Mouse (Mus musculus): ENCODE measurements around the gene Zcchc17. TPM values are rescaled to one million over a fixed set of nuclear protein-coding genes. Genes with fewer than 3 reads are reported as not detected.

Zcchc17 gene
- polyA plus RNA-seq (2015; fragmentation: Illumina TruSeq; extraction: RNeasy Lipid Tissue Mini Kit (QIAGEN cat#74804); ENCODE audit: low read depth, low replicate concordance): 87.5 TPM

GRCm38 (mm10) chr4:130359486-130360237 lies at the start of gene Zcchc17, which contains the start of gene Snrnp40:
Zcchc17 (minus strand) TSS chr4:130359943.
Snrnp40 (plus strand) TSS chr4:130360132.

GRCm38 (mm10) chr4:130308231-130309081 lies 51.3 kb downstream of the Zcchc17 start, which contains the start of the genes Fabp3 and Gm10570:
Fabp3 (plus strand) TSS chr4:130308595.
Gm10570 (minus strand) TSS chr4:130308674.

GRCm38 (mm10) chr4:130279105-130279504 lies 80.6 kb downstream of the Zcchc17 start, which contains the start of gene Serinc2:
Serinc2 (minus strand) TSS chr4:130279205.

Other genes with a start within 250 kb of the Zcchc17 start
- 3.6 TPM for gene Hcrtr1, start 220.6 kb downstream of the Zcchc17 start, polyA plus RNA-seq (2015; fragmentation: Illumina TruSeq; extraction: RNeasy Lipid Tissue Mini Kit (QIAGEN cat#74804); ENCODE audit: low read depth, low replicate concordance)
- gene Tinagl1, start 184.8 kb downstream of the Zcchc17 start, polyA plus RNA-seq (2015; fragmentation: Illumina TruSeq; extraction: RNeasy Lipid Tissue Mini Kit (QIAGEN cat#74804); ENCODE audit: low read depth, low replicate concordance): 9.7 TPM
- not detected for gene Gm853, start 137.5 kb downstream of the Zcchc17 start, polyA plus RNA-seq (2015; fragmentation: Illumina TruSeq; extraction: RNeasy Lipid Tissue Mini Kit (QIAGEN cat#74804); ENCODE audit: low read depth, low replicate concordance)
- 6.9 TPM for gene Serinc2, start 80.7 kb downstream of the Zcchc17 start, polyA plus RNA-seq (2015; fragmentation: Illumina TruSeq; extraction: RNeasy Lipid Tissue Mini Kit (QIAGEN cat#74804); ENCODE audit: low read depth, low replicate concordance)
- gene Fabp3, start 51.3 kb downstream of the Zcchc17 start, polyA plus RNA-seq (2015; fragmentation: Illumina TruSeq; extraction: RNeasy Lipid Tissue Mini Kit (QIAGEN cat#74804); ENCODE audit: low read depth, low replicate concordance): 237 TPM
- 1.2 TPM for gene Gm10570, start 51.3 kb downstream of the Zcchc17 start, polyA plus RNA-seq (2015; fragmentation: Illumina TruSeq; extraction: RNeasy Lipid Tissue Mini Kit (QIAGEN cat#74804); ENCODE audit: low read depth, low replicate concordance)
- 26.5 TPM for gene Snrnp40, start 189 bp upstream of the Zcchc17 start, polyA plus RNA-seq (2015; fragmentation: Illumina TruSeq; extraction: RNeasy Lipid Tissue Mini Kit (QIAGEN cat#74804); ENCODE audit: low read depth, low replicate concordance)
- 44.7 TPM for gene Nkain1, start 214.2 kb upstream of the Zcchc17 start, polyA plus RNA-seq (2015; fragmentation: Illumina TruSeq; extraction: RNeasy Lipid Tissue Mini Kit (QIAGEN cat#74804); ENCODE audit: low read depth, low replicate concordance)